Mouse (Mus musculus): ENCODE measurements around the gene Dhfr. TPM values are rescaled to one million over a fixed set of nuclear protein-coding genes. Genes with fewer than 3 reads are reported as not detected.

Gene Dhfr
- total and polyA plus RNA-seq, 3 experiments, result 13.6 to 47.0 (median 23.8) TPM

- dilution Hi-C loops (cut with MboI; ENCODE audit: extremely low pct_ligation_motif_present, extremely low pct_unique_long_range_greater_than_20kb, low sequenced_read_pairs), result no loop called here
- peaks cover 11 to 59% of the 10 kb centered on the region in 2 experiments for H3K36me3 ChIP-seq (replicated peaks in 1 of 2; ENCODE audit: control insufficient read depth in 1 of 2, insufficient read depth in 1 of 2, low read length in 1 of 2)
Observed at GRCm38 (mm10) chr13:92337773-92338462, 16.6 kb upstream of the Dhfr start.

GRCm38 (mm10) chr13:92339787-92340186 lies 14.7 kb upstream of the Dhfr start:
- Histone ChIP-seq H3K27ac (ENCODE audit: insufficient read depth, low read depth) (no peak overlapping the region), H3K9me3 (replicated peaks; ENCODE audit: low read length) (no peaks in the 10 kb centered on the region), H3K27me3 (replicated peaks) (no peaks in the 10 kb centered on the region), H3K9ac (ENCODE audit: insufficient read depth, low read depth) (no peak overlapping the region), H3K4me2 (ENCODE audit: insufficient read depth, low read depth, poor library complexity, severe bottlenecking) (no peak overlapping the region), H3K79me2 (replicated peaks; ENCODE audit: control insufficient read depth, extremely low read depth, insufficient read depth, poor library complexity, severe bottlenecking) (no peaks in the 10 kb centered on the region), H3K4me3 (replicated peaks in 1 of 3; ENCODE audit: low read depth in 2 of 3, low read length in 2 of 3, poor library complexity in 1 of 3) (no peak overlapping the region), H3K36me3 (replicated peaks in 1 of 2; ENCODE audit: control insufficient read depth in 1 of 2, insufficient read depth in 1 of 2, low read length in 1 of 2) (peaks cover 23 to 67% of the 10 kb centered on the region in 2 experiments), H3K4me1 (ENCODE audit: control insufficient read depth in 1 of 2, insufficient read depth in 2 of 2) (peaks cover 0 to 7% of the 10 kb centered on the region in 2 experiments; a peak in 1 of 4 replicates)
- no peak for DNase-seq (ENCODE audit: extremely low read depth)
- dilution Hi-C loops (cut with MboI; ENCODE audit: extremely low pct_ligation_motif_present, extremely low pct_unique_long_range_greater_than_20kb, low sequenced_read_pairs), result no loop called here
- in situ Hi-C loops (cut with MboI; ENCODE audit: low pct_ligation_motif_present, low pct_unique_long_range_greater_than_20kb, low sequenced_read_pairs), result loop anchor here (25.0 kb wide), 1 partner anchor 427 kb away; no protein-coding TSS in a partner anchor
- TF ChIP-seq UBTF (IDR thresholded peaks at IDR 0.05; ENCODE audit: low read depth, low read length), result no peak
- TF ChIP-seq GABPA (IDR thresholded peaks at IDR 0.05; ENCODE audit: insufficient replicate concordance, low read depth, low read length), result no peak
- no peak for TF ChIP-seq MAZ (IDR thresholded peaks at IDR 0.05; ENCODE audit: low read depth, low read length)
- no peak for TF ChIP-seq RAD21 (IDR thresholded peaks at IDR 0.05; ENCODE audit: low read depth, low read length)
- TF ChIP-seq ELF1 (IDR thresholded peaks at IDR 0.05; ENCODE audit: low read depth, low read length), result no peak
- no peak for TF ChIP-seq BHLHE40 (IDR thresholded peaks at IDR 0.05; ENCODE audit: low read depth, low read length)
- TF ChIP-seq MXI1 (IDR thresholded peaks at IDR 0.05; ENCODE audit: low read depth, low read length), result no peak
- no peak for TF ChIP-seq ZNF384 (IDR thresholded peaks at IDR 0.05; ENCODE audit: low read depth, low read length)

More at GRCm38 (mm10) chr13:92337773-92338462, 16.6 kb upstream of the Dhfr start:
- no peaks in the 10 kb centered on the region for H3K79me2 ChIP-seq (replicated peaks; ENCODE audit: control insufficient read depth, extremely low read depth, insufficient read depth, poor library complexity, severe bottlenecking)
- H3K9ac ChIP-seq (ENCODE audit: insufficient read depth, low read depth), result no peak overlapping the region
- H3K4me3 ChIP-seq (replicated peaks in 1 of 3; ENCODE audit: low read depth in 2 of 3, low read length in 2 of 3, poor library complexity in 1 of 3), result no peak overlapping the region
- TF ChIP-seq SMC3 (IDR thresholded peaks at IDR 0.05; ENCODE audit: low read depth, low read length) (peak; percentile 35; the same call in 1 of the 2 replicates), RCOR1 (conservative IDR thresholded peaks at IDR 0.05; ENCODE audit: low read depth, low read length) (no peak), RAD21 (IDR thresholded peaks at IDR 0.05; ENCODE audit: low read depth, low read length) (peak; percentile 43), CTCF (conservative IDR thresholded peaks at IDR 0.05 in 1 of 2, IDR thresholded peaks at IDR 0.05 in 1 of 2; ENCODE audit: low read depth in 2 of 2, low read length in 2 of 2) (peak in 1 of 2 experiments; percentile 27; a peak in 2 of 4 replicates), MYC (IDR thresholded peaks at IDR 0.05; ENCODE audit: low read depth, low read length) (no peak), JUN (IDR thresholded peaks at IDR 0.05; ENCODE audit: insufficient read depth, low read depth, low read length) (no peak)
- DNase-seq (ENCODE audit: extremely low read depth), result no peak
- H3K4me2 ChIP-seq (ENCODE audit: insufficient read depth, low read depth, poor library complexity, severe bottlenecking), result no peak overlapping the region
- peaks cover 0 to 8% of the 10 kb centered on the region in 2 experiments; a peak in 1 of 4 replicates for H3K4me1 ChIP-seq (ENCODE audit: control insufficient read depth in 1 of 2, insufficient read depth in 2 of 2)
- H3K27me3 ChIP-seq (replicated peaks), result no peaks in the 10 kb centered on the region
- in situ Hi-C loops (cut with MboI; ENCODE audit: low pct_ligation_motif_present, low pct_unique_long_range_greater_than_20kb, low sequenced_read_pairs), result loop anchor here (25.0 kb wide), 1 partner anchor 426 kb away; no protein-coding TSS in a partner anchor
- no peak overlapping the region for H3K27ac ChIP-seq (ENCODE audit: insufficient read depth, low read depth)
- H3K9me3 ChIP-seq (replicated peaks; ENCODE audit: low read length), result no peaks in the 10 kb centered on the region

Data from CH12.LX (cell line).